In the genomic region with DNA sequence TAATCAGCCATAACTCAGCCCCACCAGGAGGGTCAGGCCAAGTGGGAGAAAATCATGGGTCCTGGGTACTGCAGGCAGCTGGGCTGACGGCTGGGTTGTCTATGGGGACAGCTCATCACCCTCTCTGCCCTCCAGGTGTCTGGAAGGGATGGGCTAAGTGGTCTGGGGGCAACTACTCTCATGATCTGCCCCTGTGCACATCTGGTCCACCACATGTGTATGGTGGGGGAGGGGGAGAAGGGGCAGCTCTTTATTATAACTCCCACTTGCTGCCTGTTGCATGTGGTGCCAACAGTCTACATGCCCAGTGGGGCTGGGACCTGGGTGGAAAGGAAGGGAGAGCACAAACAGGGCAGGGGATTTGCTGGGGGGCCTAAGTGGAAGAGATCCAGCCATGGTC, we compare ENCODE assay signal across 34 mouse cellular contexts. TPM values are rescaled to one million over a fixed set of nuclear protein-coding genes. Genes with fewer than 3 reads are reported as not detected.
DNase-seq lines count a peak whose midpoint lies in the region; ATAC-seq and TF ChIP-seq lines count a peak whose summit lies in the region.
"Had no signal": no experiment of that assay in that cellular context is flagged by ENCODE, and none has a peak within 500 bp of the region (broad histone marks: within the 10 kb centered on the region; RNA-seq: fewer than 3 reads in every experiment).

No protein-coding gene starts in this region.

- DNase-seq in cerebellum, adult 2 months = peak in 1 of 2 experiments; percentile 41
- DNase-seq in cerebellum, postnatal 10 days = no peak
- DNase-seq in hindbrain, embryonic 14.5 days (ENCODE audit: low spot score) = no peak
- no peak for DNase-seq in CH12.LX (ENCODE audit: extremely low read depth)
- no peak for DNase-seq in hindbrain, postnatal 0 days (ENCODE audit: low spot score)
- no peak for DNase-seq in layer of hippocampus, adult 8-10 months (ENCODE audit: low spot score in 2 of 2)
- DNase-seq: adrenal gland, postnatal 25 days; embryo, embryonic 11 days; forebrain, postnatal 0 days; heart, adult 2 months; heart, postnatal 4 days; kidney, adult 18-20 months; kidney, postnatal 4 days; layer of hippocampus, postnatal 36 days; left cerebral cortex, postnatal 4 days; liver, postnatal 0 days; retina, postnatal 1 day; right cerebral cortex, postnatal 14 days had no signal

- dilution Hi-C loops in CH12.LX (cut with MboI; ENCODE audit: extremely low pct_ligation_motif_present, extremely low pct_unique_long_range_greater_than_20kb, low sequenced_read_pairs) = no loop called here

- no peak overlapping the region for H3K4me2 ChIP-seq in hindbrain, embryonic 12.5 days (replicated peaks)
- H3K4me2 ChIP-seq in hindbrain, embryonic 14.5 days (replicated peaks) = no peak overlapping the region
- peak overlapping the region; percentile 88 for H3K4me2 ChIP-seq in CH12.LX (ENCODE audit: insufficient read depth, low read depth, poor library complexity, severe bottlenecking)
- peak overlapping the region; percentile 66; the same call in 1 of the 2 replicates for H3K4me2 ChIP-seq in hindbrain, postnatal 0 days (ENCODE audit: low read depth, low read length)

- H3K27me3 ChIP-seq in cerebellum, adult 2 months (ENCODE audit: control insufficient read depth, insufficient read depth, low read length) = no peaks in the 10 kb centered on the region
- peaks cover 98% of the 10 kb centered on the region for H3K27me3 ChIP-seq in hindbrain, embryonic 12.5 days
- H3K27me3 ChIP-seq in hindbrain, embryonic 14.5 days (ENCODE audit: control insufficient read depth, insufficient read depth, low read length) = peaks cover 88% of the 10 kb centered on the region
- H3K27me3 ChIP-seq in CH12.LX (replicated peaks) = no peaks in the 10 kb centered on the region
- peaks cover 27% of the 10 kb centered on the region for H3K27me3 ChIP-seq in hindbrain, postnatal 0 days (ENCODE audit: insufficient read depth, low read length)

- TF ChIP-seq RAD21 in CH12.LX (IDR thresholded peaks at IDR 0.05; ENCODE audit: low read depth, low read length) = no peak

- in situ Hi-C loops in CH12.LX (cut with MboI; ENCODE audit: low pct_ligation_motif_present, low pct_unique_long_range_greater_than_20kb, low sequenced_read_pairs) = loop anchor here (10.0 kb wide), 1 partner anchor 66 kb away; a partner anchor contains a TSS

- no peak overlapping the region for H3K9ac ChIP-seq in hindbrain, embryonic 12.5 days
- H3K9ac ChIP-seq in hindbrain, embryonic 14.5 days = no peak overlapping the region
- peak overlapping the region; percentile 82 for H3K9ac ChIP-seq in CH12.LX (ENCODE audit: insufficient read depth, low read depth)
- H3K9ac ChIP-seq in hindbrain, postnatal 0 days (replicated peaks; ENCODE audit: low read length) = no peak overlapping the region
- H3K9ac ChIP-seq: forebrain, postnatal 0 days; heart, embryonic 12.5 days; liver, embryonic 12.5 days; liver, postnatal 0 days; midbrain, embryonic 15.5 days; neural tube, embryonic 12.5 days had no signal

- TF ChIP-seq EP300 in CH12.LX (IDR thresholded peaks at IDR 0.05; ENCODE audit: low read length) = no peak

- no peaks in the 10 kb centered on the region for H3K9me3 ChIP-seq in hindbrain, embryonic 12.5 days (replicated peaks)
- H3K9me3 ChIP-seq in hindbrain, embryonic 14.5 days (ENCODE audit: control insufficient read depth, low read length) = no peaks in the 10 kb centered on the region
- H3K9me3 ChIP-seq in CH12.LX (replicated peaks; ENCODE audit: low read length) = peaks cover 9% of the 10 kb centered on the region
- no peaks in the 10 kb centered on the region for H3K9me3 ChIP-seq in hindbrain, postnatal 0 days (ENCODE audit: low read length)
- H3K9me3 ChIP-seq: embryonic facial prominence, embryonic 13.5 days; heart, embryonic 12.5 days; liver, embryonic 12.5 days; midbrain, embryonic 15.5 days; neural tube, embryonic 12.5 days had no signal

- TF ChIP-seq CTCF in cerebellum, adult 2 months (IDR thresholded peaks at IDR 0.05; ENCODE audit: borderline replicate concordance, insufficient read depth, low read depth, low read length) = no peak
- no peak for TF ChIP-seq CTCF in CH12.LX (conservative IDR thresholded peaks at IDR 0.05 in 1 of 2, IDR thresholded peaks at IDR 0.05 in 1 of 2; ENCODE audit: low read depth in 2 of 2, low read length in 2 of 2)
- TF ChIP-seq CTCF in hindbrain, postnatal 0 days (IDR thresholded peaks at IDR 0.05; ENCODE audit: low read depth) = no peak

- peak overlapping the region; percentile 92 for H3K4me3 ChIP-seq in cerebellum, adult 2 months (replicated peaks; ENCODE audit: insufficient read depth, low read depth, low read length)
- 0 out of 2 replicates have a peak overlapping the region, but pooled peaks have one; percentile 40 for H3K4me3 ChIP-seq in hindbrain, embryonic 12.5 days
- no peak overlapping the region for H3K4me3 ChIP-seq in hindbrain, embryonic 14.5 days (replicated peaks; ENCODE audit: low read length)
- H3K4me3 ChIP-seq in CH12.LX (replicated peaks in 1 of 3; ENCODE audit: low read depth in 2 of 3, low read length in 2 of 3, poor library complexity in 1 of 3) = peak overlapping the region; percentile 74 to 98 (median 93)
- H3K4me3 ChIP-seq in hindbrain, postnatal 0 days (ENCODE audit: low read length) = no peak overlapping the region
- H3K4me3 ChIP-seq: heart, adult 2 months; neural tube, embryonic 12.5 days had no signal

- no peak for TF ChIP-seq POLR2A in cerebellum, adult 2 months (IDR thresholded peaks at IDR 0.05; ENCODE audit: borderline replicate concordance, insufficient read depth, low read length)
- no peak; the same call in 1 of the 2 replicates for TF ChIP-seq POLR2A in CH12.LX (IDR thresholded peaks at IDR 0.05; ENCODE audit: low read depth, low read length)

- 0 out of 2 replicates have a peak, but pooled peaks cover under 1% of the 10 kb centered on the region for H3K36me3 ChIP-seq in hindbrain, embryonic 12.5 days
- peaks cover 5% of the 10 kb centered on the region; the same call in 1 of the 2 replicates for H3K36me3 ChIP-seq in hindbrain, embryonic 14.5 days (replicated peaks; ENCODE audit: control insufficient read depth, insufficient read depth)
- peaks cover 27 to 52% of the 10 kb centered on the region in 2 experiments for H3K36me3 ChIP-seq in CH12.LX (replicated peaks in 1 of 2; ENCODE audit: control insufficient read depth in 1 of 2, insufficient read depth in 1 of 2, low read length in 1 of 2)
- H3K36me3 ChIP-seq in hindbrain, postnatal 0 days (ENCODE audit: insufficient read depth, low read length) = no peaks in the 10 kb centered on the region; the same call in 1 of the 2 replicates
- H3K36me3 ChIP-seq: midbrain, embryonic 15.5 days had no signal

- H3K79me2 ChIP-seq in CH12.LX (replicated peaks; ENCODE audit: control insufficient read depth, extremely low read depth, insufficient read depth, poor library complexity, severe bottlenecking) = peaks cover 70% of the 10 kb centered on the region

- ATAC-seq in hindbrain, embryonic 12.5 days (ENCODE audit: low FRiP score) = no peak
- ATAC-seq in hindbrain, embryonic 14.5 days (ENCODE audit: low FRiP score) = no peak
- no peak for ATAC-seq in hindbrain, postnatal 0 days
- ATAC-seq: forebrain, postnatal 0 days; liver, embryonic 12.5 days; liver, postnatal 0 days; midbrain, embryonic 15.5 days had no signal

- H3K4me1 ChIP-seq in cerebellum, adult 2 months (ENCODE audit: control insufficient read depth, insufficient read depth, low read length) = peaks cover 51% of the 10 kb centered on the region
- peaks cover 41% of the 10 kb centered on the region for H3K4me1 ChIP-seq in hindbrain, embryonic 12.5 days
- peaks cover 25% of the 10 kb centered on the region for H3K4me1 ChIP-seq in hindbrain, embryonic 14.5 days (replicated peaks; ENCODE audit: control insufficient read depth, insufficient read depth, low read length)
- peaks cover 22 to 44% of the 10 kb centered on the region in 2 experiments for H3K4me1 ChIP-seq in CH12.LX (ENCODE audit: control insufficient read depth in 1 of 2, insufficient read depth in 2 of 2)
- peaks cover 24% of the 10 kb centered on the region for H3K4me1 ChIP-seq in hindbrain, postnatal 0 days (ENCODE audit: insufficient read depth, low read length)

- H3K27ac ChIP-seq in cerebellum, adult 2 months (ENCODE audit: insufficient read depth, low read length) = 0 out of 2 replicates have a peak overlapping the region, but pooled peaks have one; percentile 8
- no peak overlapping the region for H3K27ac ChIP-seq in hindbrain, embryonic 12.5 days
- no peak overlapping the region for H3K27ac ChIP-seq in hindbrain, embryonic 14.5 days
- peak overlapping the region; percentile 25; the same call in 1 of the 2 replicates for H3K27ac ChIP-seq in CH12.LX (ENCODE audit: insufficient read depth, low read depth)
- H3K27ac ChIP-seq in hindbrain, postnatal 0 days = no peak overlapping the region
- H3K27ac ChIP-seq: embryonic facial prominence, embryonic 13.5 days; heart, adult 2 months; kidney, postnatal 0 days; liver, embryonic 12.5 days; macrophage; midbrain, embryonic 15.5 days; neural tube, embryonic 12.5 days had no signal

- 37% methylated on average over 1 of the region's 1 CpGs for WGBS in cerebellum, adult 2 months
- WGBS in hindbrain, embryonic 12.5 days = 47% methylated on average over 1 of the region's 1 CpGs
- whole genome bisulfite sequencing in hindbrain, embryonic 14.5 days = 29% methylated on average over 1 of the region's 1 CpGs
- 60% methylated on average over 1 of the region's 1 CpGs for WGBS in hindbrain, postnatal 0 days

RNA-seq across cellular contexts. Expression of a gene that starts 1.8 kb away (rescaled TPM):
- 65.4 and 69.9 TPM in 2 replicates for polyA plus RNA-seq in cerebellum, adult 2 months (2012; rRNA removed)
- polyA plus RNA-seq in hindbrain, embryonic 12.5 days (2016; fragmentation: Nextera tagmentation; extraction: Ambion mirVana) = 1.6 and 1.7 TPM in 2 replicates
- polyA plus RNA-seq in hindbrain, embryonic 14.5 days (2014; fragmentation: Nextera tagmentation; extraction: Ambion mirVana) = 3.4 and 6.3 TPM in 2 replicates
- total RNA-seq in CH12.LX (2012; rRNA removed) (152 and 159 TPM in 2 replicates), CH12.LX (2014; rRNA removed) (94.6 and 103 TPM in 2 replicates)
- polyA plus RNA-seq in CH12.LX (2012; ENCODE audit: insufficient read length, low read depth) = 64.2 and 83.4 TPM in 2 replicates
- 34.7 and 36.0 TPM in 2 replicates for total RNA-seq in hindbrain, postnatal 0 days (2014; rRNA removed)
- polyA plus RNA-seq in hindbrain, postnatal 0 days (2015; fragmentation: Nextera tagmentation; extraction: Ambion mirVana) = 7.5 and 9.2 TPM in 2 replicates
- total RNA-seq in layer of hippocampus, adult 8-10 months (2022) = 1 to 10 TPM; 1.6 to 3.5 (median 2.0) TPM
- total RNA-seq: gastrocnemius, adult 8-10 months; megakaryocyte-erythroid progenitor cell, adult 5-6 weeks had no signal
- polyA plus RNA-seq: macrophage had no signal

RNA-seq across cellular contexts. Expression of a gene that starts 13.4 kb away (rescaled TPM):
- 0.89 and 0.93 TPM in 2 replicates for polyA plus RNA-seq in cerebellum, adult 2 months (2012; rRNA removed)
- 0.18 and 0.34 TPM in 2 replicates for polyA plus RNA-seq in hindbrain, embryonic 12.5 days (2016; fragmentation: Nextera tagmentation; extraction: Ambion mirVana)
- 0.51 and 0.68 TPM in 2 replicates for polyA plus RNA-seq in hindbrain, embryonic 14.5 days (2014; fragmentation: Nextera tagmentation; extraction: Ambion mirVana)
- total RNA-seq in CH12.LX (2012; rRNA removed) (287 and 334 TPM in 2 replicates), CH12.LX (2014; rRNA removed) (188 and 204 TPM in 2 replicates)
- 219 and 257 TPM in 2 replicates for polyA plus RNA-seq in CH12.LX (2012; ENCODE audit: insufficient read length, low read depth)
- 0.29 and 5.6 TPM in 2 replicates for total RNA-seq in hindbrain, postnatal 0 days (2014; rRNA removed)
- polyA plus RNA-seq in hindbrain, postnatal 0 days (2015; fragmentation: Nextera tagmentation; extraction: Ambion mirVana) = 0.34 and 0.42 TPM in 2 replicates
- total RNA-seq in layer of hippocampus, adult 8-10 months (2022) = under 1 TPM in 2 of 4 experiments, not detected in 2; 0.69 to 0.80 TPM
- total RNA-seq: gastrocnemius, adult 8-10 months had no signal
- polyA plus RNA-seq: heart, embryonic 12.5 days; heart, postnatal 0 days; lung, embryonic 16.5 days; stomach, embryonic 14.5 days had no signal

RNA-seq across cellular contexts. Expression of a gene that starts 33.7 kb away (rescaled TPM):
- polyA plus RNA-seq in cerebellum, adult 2 months (2012; rRNA removed) = 3.2 and 3.6 TPM in 2 replicates
- 51.1 and 51.4 TPM in 2 replicates for polyA plus RNA-seq in hindbrain, embryonic 12.5 days (2016; fragmentation: Nextera tagmentation; extraction: Ambion mirVana)
- polyA plus RNA-seq in hindbrain, embryonic 14.5 days (2014; fragmentation: Nextera tagmentation; extraction: Ambion mirVana) = 17.0 and 18.0 TPM in 2 replicates
- 31.5 and 34.2 TPM in 2 replicates for total RNA-seq in CH12.LX (2012; rRNA removed)
- 17.1 and 22.8 TPM in 2 replicates for total RNA-seq in CH12.LX (2014; rRNA removed)
- 39.6 and 44.0 TPM in 2 replicates for polyA plus RNA-seq in CH12.LX (2012; ENCODE audit: insufficient read length, low read depth)
- 15.0 and 16.2 TPM in 2 replicates for total RNA-seq in hindbrain, postnatal 0 days (2014; rRNA removed)
- 23.0 and 27.6 TPM in 2 replicates for polyA plus RNA-seq in hindbrain, postnatal 0 days (2015; fragmentation: Nextera tagmentation; extraction: Ambion mirVana)
- 1 to 10 TPM; 2.6 to 4.8 (median 4.4) TPM for total RNA-seq in layer of hippocampus, adult 8-10 months (2022)
- total RNA-seq: gastrocnemius, adult 8-10 months had no signal

RNA-seq across cellular contexts. Expression of a gene that starts 41.4 kb away (rescaled TPM):
- polyA plus RNA-seq in cerebellum, adult 2 months (2012; rRNA removed) = 195 and 218 TPM in 2 replicates
- polyA plus RNA-seq in hindbrain, embryonic 12.5 days (2016; fragmentation: Nextera tagmentation; extraction: Ambion mirVana) = 1.3 and 1.6 TPM in 2 replicates
- polyA plus RNA-seq in hindbrain, embryonic 14.5 days (2014; fragmentation: Nextera tagmentation; extraction: Ambion mirVana) = 10.2 and 13.2 TPM in 2 replicates
- total RNA-seq in CH12.LX (2012; rRNA removed) = not detected in 2 replicates
- not detected in 2 replicates for total RNA-seq in CH12.LX (2014; rRNA removed)
- polyA plus RNA-seq in CH12.LX (2012; ENCODE audit: insufficient read length, low read depth) = not detected in 2 replicates
- 116 and 127 TPM in 2 replicates for total RNA-seq in hindbrain, postnatal 0 days (2014; rRNA removed)
- polyA plus RNA-seq in hindbrain, postnatal 0 days (2015; fragmentation: Nextera tagmentation; extraction: Ambion mirVana) = 12.5 and 13.9 TPM in 2 replicates
- total RNA-seq in layer of hippocampus, adult 8-10 months (2022) = 100 to 1,000 TPM in 3 of 4 experiments, 10 to 100 TPM in 1; 91.7 to 112 (median 104) TPM
- total RNA-seq: adrenal gland, postnatal 25 days; gastrocnemius, adult 8-10 months; gastrocnemius, postnatal 4 days; heart, adult 2 months; heart, postnatal 4 days; megakaryocyte-erythroid progenitor cell, adult 5-6 weeks had no signal
- polyA plus RNA-seq: heart, embryonic 12.5 days; heart, postnatal 0 days; intestine, embryonic 14.5 days; kidney, postnatal 0 days; liver, embryonic 12.5 days; liver, postnatal 0 days; lung, embryonic 16.5 days; macrophage; stomach, embryonic 14.5 days; thymus, postnatal 0 days had no signal

Comparison
In these comparisons a context has a peak if more than half of its experiments do, and no peak if none do; other contexts are left out.
1. H3K4me3 ChIP-seq: peak in cerebellum, adult 2 months (single experiment), hindbrain, embryonic 12.5 days (single experiment) and CH12.LX (3 of 3); none in hindbrain, embryonic 14.5 days (single experiment) and hindbrain, postnatal 0 days (single experiment).
2. H3K4me2 ChIP-seq: peak in CH12.LX (single experiment) and hindbrain, postnatal 0 days (single experiment); none in hindbrain, embryonic 12.5 days (single experiment) and hindbrain, embryonic 14.5 days (single experiment).
3. H3K27ac ChIP-seq: peak in cerebellum, adult 2 months (single experiment) and CH12.LX (single experiment); none in hindbrain, embryonic 12.5 days (single experiment), hindbrain, embryonic 14.5 days (single experiment) and hindbrain, postnatal 0 days (single experiment).
4. RNA of a gene that starts 13.4 kb away (polyA plus RNA-seq): 219 to 257 TPM in CH12.LX; 0.89 to 0.93 TPM in cerebellum, adult 2 months, 0.51 to 0.68 TPM in hindbrain, embryonic 14.5 days, 0.34 to 0.42 TPM in hindbrain, postnatal 0 days and 0.18 to 0.34 TPM in hindbrain, embryonic 12.5 days; every median in the first group is over 100 times any median in the second.